Mouse (Mus musculus): ENCODE results near the gene Hao2. TPM values are rescaled to one million over a fixed set of nuclear protein-coding genes. Genes with fewer than 3 reads are reported as not detected.

Gene Hao2
- polyA plus RNA-seq, 1 experiment from 2014 or later, result 52.0 TPM

DNA sequence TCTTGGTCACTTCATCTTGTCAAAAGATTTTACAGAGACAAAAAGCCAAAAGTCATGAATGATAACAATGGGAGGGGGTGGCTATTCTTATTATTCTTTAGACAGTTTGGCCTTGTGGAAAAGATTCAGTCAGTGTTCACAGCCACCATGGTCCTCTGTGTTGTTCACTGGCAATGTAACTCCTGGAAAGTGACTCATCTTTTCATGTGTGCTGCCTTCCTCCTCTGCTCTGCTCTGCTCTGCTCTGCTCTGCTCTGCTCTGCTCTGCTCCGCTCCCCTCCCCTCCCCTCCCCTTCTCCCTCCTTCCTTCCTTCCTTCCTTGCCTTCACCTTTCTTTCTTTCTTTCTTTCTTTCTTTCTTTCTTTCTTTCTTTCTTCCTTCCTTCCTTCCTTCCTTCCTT, 24.2 kb upstream of the Hao2 start:
- Histone ChIP-seq H3K27me3 (ENCODE audit: insufficient read depth, low read length) (no peaks in the 10 kb centered on the region), H3K4me2 (replicated peaks; ENCODE audit: low read depth, low read length) (no peak overlapping the region), H3K9ac (replicated peaks; ENCODE audit: low read length) (no peak overlapping the region), H3K27ac (ENCODE audit: low read length) (no peak overlapping the region), H3K4me3 (ENCODE audit: low read length) (no peak overlapping the region), H3K9me3 (ENCODE audit: low read length) (no peaks in the 10 kb centered on the region), H3K4me1 (ENCODE audit: insufficient read depth, low read length) (no peaks in the 10 kb centered on the region), H3K36me3 (ENCODE audit: insufficient read depth, low read length) (no peaks in the 10 kb centered on the region)
- 83% methylated on average over 1 of the region's 1 CpGs for WGBS
- no peak for ATAC-seq (ENCODE audit: low FRiP score, low TSS enrichment)

DNA sequence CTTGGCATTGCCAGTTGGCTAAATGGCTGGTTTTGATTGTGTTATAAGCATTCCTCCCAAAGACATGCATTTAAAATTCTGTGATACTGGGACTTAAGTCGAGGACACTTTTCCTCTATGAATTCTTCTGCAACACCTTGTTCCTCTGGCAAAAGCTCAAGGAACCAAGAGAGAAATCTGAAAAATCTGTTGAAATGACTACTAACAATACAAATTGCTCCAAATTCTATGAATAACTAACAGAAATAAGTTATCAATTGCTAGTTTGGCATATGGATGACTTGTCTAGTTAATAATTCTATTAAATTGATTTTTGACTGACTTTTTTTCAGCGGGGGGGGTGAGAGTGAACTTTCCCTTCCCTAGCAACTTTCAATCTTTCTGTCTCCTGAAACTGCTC, 23.8 kb upstream of the Hao2 start:
- Histone ChIP-seq H3K9me3 (ENCODE audit: low read length) (no peaks in the 10 kb centered on the region), H3K4me1 (ENCODE audit: insufficient read depth, low read length) (no peaks in the 10 kb centered on the region), H3K4me2 (replicated peaks; ENCODE audit: low read depth, low read length) (no peak overlapping the region), H3K27me3 (ENCODE audit: insufficient read depth, low read length) (no peaks in the 10 kb centered on the region), H3K4me3 (ENCODE audit: low read length) (no peak overlapping the region), H3K36me3 (ENCODE audit: insufficient read depth, low read length) (no peaks in the 10 kb centered on the region), H3K9ac (replicated peaks; ENCODE audit: low read length) (no peak overlapping the region), H3K27ac (ENCODE audit: low read length) (no peak overlapping the region)
- ATAC-seq (ENCODE audit: low FRiP score, low TSS enrichment), result no peak
- WGBS, result 74% methylated on average over 2 of the region's 2 CpGs

DNA sequence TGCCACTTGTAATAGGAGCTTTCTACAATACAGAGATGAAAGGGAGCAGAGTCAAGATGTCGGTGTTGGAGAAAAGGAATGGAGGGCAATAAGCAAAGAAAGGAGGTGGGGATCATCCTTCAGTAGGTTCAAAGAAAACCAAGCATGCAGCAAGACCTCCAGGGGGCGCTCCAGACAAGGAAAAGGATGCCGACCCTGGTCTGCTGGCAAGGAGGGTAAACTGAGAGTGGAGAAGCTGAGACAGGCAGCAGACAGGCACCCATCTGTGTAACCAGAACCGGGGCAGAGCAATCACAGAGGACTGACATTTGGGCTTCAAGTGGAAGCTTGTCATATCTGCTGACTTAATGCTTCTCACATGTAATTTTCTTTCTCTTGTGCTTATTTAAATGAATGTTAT, 22.6 kb upstream of the Hao2 start:
- no peak for ATAC-seq (ENCODE audit: low FRiP score, low TSS enrichment)
- no peaks in the 10 kb centered on the region for H3K36me3 ChIP-seq (ENCODE audit: insufficient read depth, low read length)
- H3K4me1 ChIP-seq (ENCODE audit: insufficient read depth, low read length), result no peaks in the 10 kb centered on the region
- 2% methylated on average over 4 of the region's 4 CpGs for WGBS
- H3K4me2 ChIP-seq (replicated peaks; ENCODE audit: low read depth, low read length), result no peak overlapping the region
- H3K9me3 ChIP-seq (ENCODE audit: low read length), result no peaks in the 10 kb centered on the region
- H3K27me3 ChIP-seq (ENCODE audit: insufficient read depth, low read length), result no peaks in the 10 kb centered on the region
- H3K9ac ChIP-seq (replicated peaks; ENCODE audit: low read length), result no peak overlapping the region
- no peak overlapping the region for H3K4me3 ChIP-seq (ENCODE audit: low read length)
- H3K27ac ChIP-seq (ENCODE audit: low read length), result no peak overlapping the region

DNA sequence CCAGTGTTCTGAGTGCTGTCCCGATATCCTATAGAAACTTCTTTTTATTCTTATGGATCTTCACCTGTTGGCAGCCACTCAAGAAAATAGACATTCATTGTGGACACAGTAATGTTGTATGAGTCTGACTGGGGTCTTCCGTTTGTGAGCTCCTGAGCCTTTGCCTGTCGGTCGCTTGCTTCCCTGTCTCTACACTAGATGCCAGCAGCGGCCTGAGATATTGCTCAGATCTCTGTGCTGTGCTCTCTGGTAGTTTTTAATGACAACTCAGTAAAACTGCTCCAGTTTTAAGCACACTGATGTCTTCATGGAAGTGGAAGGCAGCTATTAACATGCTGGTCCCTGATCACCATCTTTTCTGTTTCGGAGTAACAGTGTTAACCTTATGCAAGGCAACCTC, 20.6 kb upstream of the Hao2 start:
- no peaks in the 10 kb centered on the region for H3K4me1 ChIP-seq (ENCODE audit: insufficient read depth, low read length)
- H3K27ac ChIP-seq (ENCODE audit: low read length), result no peak overlapping the region
- no peak for ATAC-seq (ENCODE audit: low FRiP score, low TSS enrichment)
- no peak overlapping the region for H3K4me3 ChIP-seq (ENCODE audit: low read length)
- no peak overlapping the region for H3K4me2 ChIP-seq (replicated peaks; ENCODE audit: low read depth, low read length)
- no peaks in the 10 kb centered on the region for H3K9me3 ChIP-seq (ENCODE audit: low read length)
- H3K27me3 ChIP-seq (ENCODE audit: insufficient read depth, low read length), result no peaks in the 10 kb centered on the region
- no peak overlapping the region for H3K9ac ChIP-seq (replicated peaks; ENCODE audit: low read length)
- 82% methylated on average over 6 of the region's 6 CpGs for WGBS
- no peaks in the 10 kb centered on the region for H3K36me3 ChIP-seq (ENCODE audit: insufficient read depth, low read length)

DNA sequence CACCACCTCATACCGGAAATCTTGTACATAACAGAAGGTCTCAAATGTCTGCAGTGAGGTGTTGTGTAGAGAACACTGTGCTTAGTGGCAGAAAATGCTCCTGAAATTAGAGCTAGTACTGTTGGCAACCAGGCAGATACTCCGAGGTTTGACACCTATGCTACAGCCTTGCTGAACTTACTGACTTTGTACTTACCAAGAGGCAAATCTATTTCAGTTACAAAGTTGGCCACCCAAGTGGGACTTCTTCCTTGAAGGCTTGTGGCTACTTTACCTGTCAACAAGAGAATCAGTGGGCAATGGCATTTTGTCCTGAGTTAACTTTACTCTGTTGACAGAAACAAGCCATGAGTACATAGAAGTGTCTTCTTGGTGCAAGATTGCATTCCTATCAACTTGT, 4.6 kb upstream of the Hao2 start:
- WGBS, result 80% methylated on average over 2 of the region's 2 CpGs
- H3K4me1 ChIP-seq (ENCODE audit: insufficient read depth, low read length), result peaks cover 7% of the 10 kb centered on the region; the same call in 1 of the 2 replicates

DNA sequence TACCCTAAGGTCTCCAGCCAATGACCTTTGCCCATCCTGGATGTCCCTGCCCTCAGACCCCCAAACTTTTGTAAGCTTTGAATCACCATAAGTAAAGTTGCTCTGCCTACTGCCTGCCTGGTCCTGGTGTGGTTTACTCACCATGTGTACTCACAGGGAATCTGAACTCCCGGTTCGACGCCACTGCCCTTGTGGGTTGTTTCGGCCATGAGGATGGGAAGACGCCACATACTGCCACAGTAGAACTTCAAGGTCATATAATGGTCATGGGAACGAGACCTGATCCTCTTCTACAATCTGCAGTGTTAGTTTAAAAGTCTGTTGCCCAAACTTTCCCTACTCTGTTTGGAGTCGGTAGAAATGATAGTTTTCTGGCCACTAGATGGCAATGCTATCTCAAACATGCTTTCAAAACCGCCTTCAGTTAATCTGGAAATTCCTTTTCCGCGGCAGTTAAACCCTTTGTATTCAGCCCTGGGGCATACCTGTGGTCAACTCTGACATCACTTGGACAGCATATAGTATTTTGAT, 2.1 kb upstream of the Hao2 start:
- peak; percentile 69 for ATAC-seq (ENCODE audit: low FRiP score, low TSS enrichment)
- Histone ChIP-seq H3K36me3 (ENCODE audit: insufficient read depth, low read length) (no peaks in the 10 kb centered on the region), H3K27ac (ENCODE audit: low read length) (peak overlapping the region; percentile 53), H3K4me1 (ENCODE audit: insufficient read depth, low read length) (peaks cover 7% of the 10 kb centered on the region; the same call in 1 of the 2 replicates), H3K4me2 (replicated peaks; ENCODE audit: low read depth, low read length) (0 out of 2 replicates have a peak overlapping the region, but pooled peaks have one; percentile 16), H3K27me3 (ENCODE audit: insufficient read depth, low read length) (no peaks in the 10 kb centered on the region), H3K9ac (replicated peaks; ENCODE audit: low read length) (no peak overlapping the region; the same call in 1 of the 2 replicates), H3K4me3 (ENCODE audit: low read length) (no peak overlapping the region), H3K9me3 (ENCODE audit: low read length) (no peaks in the 10 kb centered on the region)
- WGBS, result 40% methylated on average over 10 of the region's 10 CpGs

More for the DNA sequence above, 4.6 kb upstream of the Hao2 start:
- no peaks in the 10 kb centered on the region for H3K9me3 ChIP-seq (ENCODE audit: low read length)
- no peak overlapping the region for H3K27ac ChIP-seq (ENCODE audit: low read length)
- H3K4me3 ChIP-seq (ENCODE audit: low read length), result no peak overlapping the region
- no peak overlapping the region for H3K4me2 ChIP-seq (replicated peaks; ENCODE audit: low read depth, low read length)
- H3K9ac ChIP-seq (replicated peaks; ENCODE audit: low read length), result no peak overlapping the region
- H3K36me3 ChIP-seq (ENCODE audit: insufficient read depth, low read length), result no peaks in the 10 kb centered on the region
- no peaks in the 10 kb centered on the region for H3K27me3 ChIP-seq (ENCODE audit: insufficient read depth, low read length)
- ATAC-seq (ENCODE audit: low FRiP score, low TSS enrichment), result no peak

DNA sequence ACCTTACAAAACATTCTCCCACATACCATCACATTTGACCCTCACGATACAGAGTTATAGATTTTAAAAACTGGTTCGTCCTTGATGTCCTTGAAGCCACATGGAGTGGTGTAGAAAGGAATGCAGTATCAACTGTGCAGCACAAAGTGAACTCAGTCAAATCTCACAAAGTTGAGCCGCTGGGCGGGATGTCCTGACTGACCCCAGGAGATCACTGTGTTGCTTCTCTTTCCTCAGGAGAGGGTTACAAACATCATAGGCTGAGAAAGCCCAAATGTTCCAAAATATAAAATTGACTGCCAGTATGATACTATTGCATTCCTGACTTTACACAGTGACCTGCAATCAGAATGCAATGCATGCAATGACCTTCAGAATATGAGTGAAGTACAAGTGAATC, 2.6 kb downstream of the Hao2 start:
- no peaks in the 10 kb centered on the region for H3K27me3 ChIP-seq (ENCODE audit: insufficient read depth, low read length)
- H3K36me3 ChIP-seq (ENCODE audit: insufficient read depth, low read length), result no peaks in the 10 kb centered on the region
- WGBS, result 90% methylated on average over 4 of the region's 4 CpGs
- no peak overlapping the region for H3K4me2 ChIP-seq (replicated peaks; ENCODE audit: low read depth, low read length)
- H3K4me1 ChIP-seq (ENCODE audit: insufficient read depth, low read length), result peaks cover 7% of the 10 kb centered on the region; the same call in 1 of the 2 replicates
- H3K4me3 ChIP-seq (ENCODE audit: low read length), result no peak overlapping the region
- no peak overlapping the region for H3K9ac ChIP-seq (replicated peaks; ENCODE audit: low read length)
- H3K9me3 ChIP-seq (ENCODE audit: low read length), result no peaks in the 10 kb centered on the region
- no peak for ATAC-seq (ENCODE audit: low FRiP score, low TSS enrichment)
- no peak overlapping the region for H3K27ac ChIP-seq (ENCODE audit: low read length)

DNA sequence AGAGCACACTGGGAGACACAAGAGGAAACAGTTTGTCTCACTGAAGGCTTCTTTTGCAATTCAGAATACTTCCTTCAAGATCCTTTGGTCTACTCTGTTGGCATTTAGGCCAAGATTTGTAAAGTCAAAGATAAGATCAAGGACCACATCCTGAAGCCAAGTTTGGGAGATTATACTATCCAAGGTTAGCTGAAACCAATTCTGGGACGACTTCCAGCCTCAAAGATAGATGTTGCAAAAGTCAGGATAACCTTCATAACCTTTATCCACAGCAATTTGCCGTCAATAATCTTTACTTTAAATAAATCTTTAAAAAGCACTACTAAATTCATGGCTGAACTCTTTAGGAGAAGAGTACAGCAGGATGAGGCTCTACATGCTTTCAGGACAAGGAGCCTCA, 4.8 kb downstream of the Hao2 start:
- no peak overlapping the region for H3K4me2 ChIP-seq (replicated peaks; ENCODE audit: low read depth, low read length)
- WGBS, result 68% methylated on average over 2 of the region's 2 CpGs

DNA sequence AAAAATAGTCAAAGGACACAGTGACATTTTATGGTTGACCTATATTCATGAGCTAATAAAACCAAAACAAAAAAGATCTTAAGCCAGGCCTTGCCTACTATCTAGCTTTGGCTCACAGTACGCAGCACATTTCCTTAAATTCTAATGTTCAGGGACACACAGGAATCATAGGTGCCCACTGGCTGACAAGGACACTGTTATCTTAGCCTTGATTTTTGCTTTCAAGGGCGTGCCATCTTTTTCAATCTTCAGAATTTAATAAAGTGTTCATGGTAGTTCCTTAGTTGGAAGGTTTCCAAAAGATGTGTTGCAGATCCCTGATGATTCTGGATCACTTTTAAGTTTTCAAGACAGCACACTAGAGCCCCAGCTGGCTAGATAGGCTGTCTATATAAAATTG, 12.2 kb downstream of the Hao2 start:
- no peak for ATAC-seq (ENCODE audit: low FRiP score, low TSS enrichment)
- Histone ChIP-seq H3K4me1 (ENCODE audit: insufficient read depth, low read length) (no peaks in the 10 kb centered on the region), H3K36me3 (ENCODE audit: insufficient read depth, low read length) (no peaks in the 10 kb centered on the region), H3K4me2 (replicated peaks; ENCODE audit: low read depth, low read length) (no peak overlapping the region), H3K27me3 (ENCODE audit: insufficient read depth, low read length) (no peaks in the 10 kb centered on the region), H3K4me3 (ENCODE audit: low read length) (no peak overlapping the region), H3K9ac (replicated peaks; ENCODE audit: low read length) (no peak overlapping the region), H3K27ac (ENCODE audit: low read length) (no peak overlapping the region), H3K9me3 (ENCODE audit: low read length) (no peaks in the 10 kb centered on the region)
- 79% methylated on average over 2 of the region's 2 CpGs for WGBS

More for the DNA sequence above, 4.8 kb downstream of the Hao2 start:
- Histone ChIP-seq H3K4me1 (ENCODE audit: insufficient read depth, low read length) (no peaks in the 10 kb centered on the region), H3K36me3 (ENCODE audit: insufficient read depth, low read length) (no peaks in the 10 kb centered on the region), H3K4me3 (ENCODE audit: low read length) (no peak overlapping the region), H3K9me3 (ENCODE audit: low read length) (no peaks in the 10 kb centered on the region), H3K27me3 (ENCODE audit: insufficient read depth, low read length) (no peaks in the 10 kb centered on the region), H3K27ac (ENCODE audit: low read length) (no peak overlapping the region), H3K9ac (replicated peaks; ENCODE audit: low read length) (no peak overlapping the region)
- ATAC-seq (ENCODE audit: low FRiP score, low TSS enrichment), result no peak

DNA sequence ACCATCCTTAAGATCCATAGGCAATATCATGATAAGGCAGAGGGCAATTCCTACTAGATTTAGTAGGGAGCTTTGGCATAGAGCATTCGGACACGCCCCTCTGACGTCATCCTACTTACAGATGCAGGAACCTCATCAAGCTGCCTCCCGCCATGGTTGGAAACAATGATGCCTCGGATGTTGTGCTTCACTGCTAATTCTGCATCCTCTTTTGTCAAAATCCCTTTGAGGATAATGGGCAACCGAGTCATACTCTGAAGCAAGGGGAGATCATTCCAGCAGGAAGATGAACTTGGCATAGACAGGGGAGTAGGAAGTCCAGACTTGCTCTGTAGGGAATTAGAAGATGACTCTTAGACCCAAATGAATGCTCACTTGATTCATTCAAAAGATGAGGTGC, 12.8 kb downstream of the Hao2 start:
- H3K27ac ChIP-seq (ENCODE audit: low read length), result no peak overlapping the region
- no peaks in the 10 kb centered on the region for H3K9me3 ChIP-seq (ENCODE audit: low read length)
- no peaks in the 10 kb centered on the region for H3K27me3 ChIP-seq (ENCODE audit: insufficient read depth, low read length)
- WGBS, result 78% methylated on average over 6 of the region's 6 CpGs
- ATAC-seq (ENCODE audit: low FRiP score, low TSS enrichment), result no peak
- H3K4me2 ChIP-seq (replicated peaks; ENCODE audit: low read depth, low read length), result no peak overlapping the region
- no peak overlapping the region for H3K9ac ChIP-seq (replicated peaks; ENCODE audit: low read length)
- no peaks in the 10 kb centered on the region for H3K36me3 ChIP-seq (ENCODE audit: insufficient read depth, low read length)
- no peak overlapping the region for H3K4me3 ChIP-seq (ENCODE audit: low read length)
- no peaks in the 10 kb centered on the region for H3K4me1 ChIP-seq (ENCODE audit: insufficient read depth, low read length)
